Mouse (Mus musculus): ENCODE measurements at regions not wholly inside any gene's neighbourhood (a gene's known extent, or its start where the extent isn't known, plus 50 kb on each side); places are given as distances from the start of the nearest gene placed in this dataset.

GRCm38 (mm10) chr1:41420489-41421327, 615.3 kb downstream of the Tmem182 start:
- peak; percentile 4 for DNase-seq

DNA sequence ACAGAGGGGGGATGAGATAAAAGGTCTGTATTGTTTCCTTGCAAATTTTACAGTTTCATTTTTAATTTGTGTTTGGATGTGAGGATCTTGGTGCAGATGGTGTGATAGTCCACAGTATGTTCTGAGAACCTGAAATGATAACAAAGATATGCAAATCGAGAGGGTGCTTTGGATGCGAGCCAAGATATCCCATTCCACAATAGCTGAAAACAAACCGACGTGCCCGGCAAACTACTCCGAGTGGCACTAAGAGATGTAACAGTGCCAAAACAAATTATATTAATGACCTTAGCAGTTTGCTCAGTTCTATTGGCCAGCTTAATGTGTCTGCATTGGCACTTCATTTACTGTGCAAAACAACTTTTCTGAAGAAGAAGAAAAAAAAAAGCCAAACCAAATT, 622.5 kb downstream of the Tmem182 start:
- DNase-seq, result peak; percentile 4

DNA sequence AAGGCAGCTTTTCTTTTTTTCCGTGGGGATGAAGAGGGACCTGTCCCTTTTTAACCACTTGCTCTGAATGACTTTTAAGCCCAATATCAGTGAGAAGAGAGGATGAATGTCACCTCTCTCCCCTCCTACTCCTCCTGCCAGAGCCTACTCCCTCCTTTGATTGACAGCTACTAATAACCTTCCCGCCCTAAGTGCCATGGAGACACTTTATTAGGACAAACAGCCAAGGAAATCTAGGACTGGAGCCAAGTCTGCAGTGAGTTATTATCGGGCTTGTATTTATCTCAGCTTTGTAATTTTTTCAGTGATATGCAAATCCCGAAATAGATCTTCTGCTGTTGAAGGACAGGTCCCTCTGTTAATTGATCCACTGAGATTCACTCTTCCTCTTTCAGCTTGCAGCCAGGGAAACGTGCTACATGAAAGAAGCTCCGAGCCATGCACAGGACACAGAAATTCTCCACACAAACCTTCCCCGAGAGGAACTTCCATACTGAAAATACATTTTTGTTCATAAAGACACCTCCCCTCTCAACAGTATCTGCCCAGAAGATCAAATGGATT, 625.8 kb downstream of the Tmem182 start:
- DNase-seq, result peak; percentile 5

DNA sequence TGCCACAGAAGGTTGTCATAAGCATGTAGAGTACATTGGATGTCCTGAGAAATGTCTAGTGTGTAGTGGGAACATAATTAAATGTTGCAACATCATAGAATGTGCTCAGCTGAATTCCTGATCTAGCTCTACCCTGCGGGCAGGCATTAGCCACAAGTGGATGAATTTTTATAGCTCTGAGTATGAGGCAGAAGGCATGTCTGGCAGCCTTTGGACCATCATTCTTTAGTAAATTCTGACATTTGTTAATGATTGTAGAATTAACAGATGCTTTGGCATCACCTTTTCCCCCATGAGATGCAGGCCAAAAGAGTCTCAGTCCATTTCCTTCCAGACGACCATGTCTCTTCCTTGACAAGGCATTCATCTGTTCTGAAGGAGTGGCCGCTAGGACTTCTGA, 630.0 kb downstream of the Tmem182 start:
- no peak for DNase-seq

GRCm38 (mm10) chr1:41449972-41450371, 644.6 kb downstream of the Tmem182 start:
- no peak for DNase-seq
